Mouse (Mus musculus) small intestine, adult 2 months (tissue): ENCODE data around the gene R3hdm4.

Experiments used
- CTCF ChIP-seq: fragments of 200-500 bp; IDR thresholded peaks from 2 replicates; pipeline ENCODE4 v1.5.1; 2012; ENCODE audit warnings: low read depth, mild to moderate bottlenecking, control low read depth, inconsistent platforms, low read length, moderate library complexity, mixed read lengths; ENCODE audit not compliant: insufficient replicate concordance, insufficient read length; ENCODE audit errors: extremely low read depth
- POLR2A ChIP-seq: fragments of 200-500 bp; IDR thresholded peaks from 2 replicates; pipeline ENCODE4 v1.6.1; 2012; ENCODE audit warnings: low read depth, mild to moderate bottlenecking, control low read depth, inconsistent platforms, low read length, moderate library complexity

DNA sequence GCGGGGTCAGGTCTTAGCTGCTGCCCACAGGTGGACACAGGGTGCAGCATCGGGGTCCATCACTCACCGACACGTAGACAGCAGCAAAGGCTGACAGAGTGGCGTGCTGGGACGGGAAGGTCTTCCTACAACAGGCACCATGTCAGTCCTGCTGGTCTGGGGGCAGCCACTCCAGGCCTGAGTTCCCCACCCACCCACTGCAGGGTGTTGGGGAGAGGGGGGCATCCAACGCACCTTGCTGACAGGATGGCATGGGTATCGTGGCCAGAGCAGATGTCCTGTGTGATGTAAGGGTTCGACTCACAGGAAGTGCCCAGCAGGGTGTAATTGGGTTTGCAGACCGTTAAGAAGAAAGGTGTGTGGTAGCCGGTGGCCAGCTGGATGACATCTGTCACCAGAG lies 54.4 kb downstream of the R3hdm4 start:
- TF ChIP-seq POLR2A, result no peak
- TF ChIP-seq CTCF, result no peak
